Mouse (Mus musculus): Measurements from ENCODE around the gene Lemd2. TPM values are rescaled to one million over a fixed set of nuclear protein-coding genes. Genes with fewer than 3 reads are reported as not detected.

Lemd2 gene
- total RNA-seq, 2 experiments from 2014 or later: 46.0 to 49.5 TPM

- intact Hi-C loops (cut with DNase I): no loop called here
These were observed 34.1 kb downstream of the Lemd2 start for GRCm38 (mm10) chr17:27169952-27170695.

GRCm38 (mm10) chr17:27168569-27168968 is 35.7 kb downstream of the Lemd2 start:
- intact Hi-C loops (cut with DNase I): no loop called here
- no peak for DNase-seq (ENCODE audit: low spot score in 2 of 2)

More at GRCm38 (mm10) chr17:27169952-27170695, 34.1 kb downstream of the Lemd2 start:
- no peak for DNase-seq (ENCODE audit: low spot score in 2 of 2)

GRCm38 (mm10) chr17:27167545-27167944 is 36.7 kb downstream of the Lemd2 start, which contains the start of gene Ip6k3:
TSS of gene Ip6k3 (minus strand) at chr17:27167795.
- no peak for DNase-seq (ENCODE audit: low spot score in 2 of 2)
- intact Hi-C loops (cut with DNase I): no loop called here

- intact Hi-C loops (cut with DNase I): no loop called here
- DNase-seq (ENCODE audit: low spot score in 2 of 2): no peak
These were observed 37.4 kb downstream of the Lemd2 start for GRCm38 (mm10) chr17:27166901-27167300.

- intact Hi-C loops (cut with DNase I): no loop called here
- peak; percentile 71 to 78 for DNase-seq (ENCODE audit: low spot score in 2 of 2)
These were observed 39.1 kb downstream of the Lemd2 start for GRCm38 (mm10) chr17:27165054-27165773.

GRCm38 (mm10) chr17:27160905-27161304 is 43.4 kb downstream of the Lemd2 start:
- intact Hi-C loops (cut with DNase I): no loop called here
- no peak for DNase-seq (ENCODE audit: low spot score in 2 of 2)

GRCm38 (mm10) chr17:27159169-27159568 is 45.1 kb downstream of the Lemd2 start:
- no peak for DNase-seq (ENCODE audit: low spot score in 2 of 2)
- intact Hi-C loops (cut with DNase I): no loop called here

- intact Hi-C loops (cut with DNase I): no loop called here
- no peak for DNase-seq (ENCODE audit: low spot score in 2 of 2)
These were observed 45.8 kb downstream of the Lemd2 start for GRCm38 (mm10) chr17:27158439-27158838.

GRCm38 (mm10) chr17:27155752-27156151 is 48.5 kb downstream of the Lemd2 start:
- intact Hi-C loops (cut with DNase I): no loop called here

GRCm38 (mm10) chr17:27154881-27155280 is 49.4 kb downstream of the Lemd2 start:
- no peak for DNase-seq (ENCODE audit: low spot score in 2 of 2)
- intact Hi-C loops (cut with DNase I): no loop called here

More at GRCm38 (mm10) chr17:27155752-27156151, 48.5 kb downstream of the Lemd2 start:
- DNase-seq (ENCODE audit: low spot score in 2 of 2): no peak

- DNase-seq (ENCODE audit: low spot score in 2 of 2): no peak
These were observed 50.0 kb downstream of the Lemd2 start for GRCm38 (mm10) chr17:27154256-27154655.

GRCm38 (mm10) chr17:27153773-27154193 is 50.5 kb downstream of the Lemd2 start:
- intact Hi-C loops (cut with DNase I): no loop called here
- no peak for DNase-seq (ENCODE audit: low spot score in 2 of 2)

More at GRCm38 (mm10) chr17:27154256-27154655, 50.0 kb downstream of the Lemd2 start:
- intact Hi-C loops (cut with DNase I): no loop called here

GRCm38 (mm10) chr17:27152976-27153723 is 51.1 kb downstream of the Lemd2 start:
- DNase-seq (ENCODE audit: low spot score in 2 of 2): no peak
- intact Hi-C loops (cut with DNase I): no loop called here

GRCm38 (mm10) chr17:27151411-27151810 is 52.9 kb downstream of the Lemd2 start:
- intact Hi-C loops (cut with DNase I): no loop called here
- no peak for DNase-seq (ENCODE audit: low spot score in 2 of 2)

GRCm38 (mm10) chr17:27150871-27151270 is 53.4 kb downstream of the Lemd2 start:
- DNase-seq (ENCODE audit: low spot score in 2 of 2): no peak
- intact Hi-C loops (cut with DNase I): no loop called here

- no peak for DNase-seq (ENCODE audit: low spot score in 2 of 2)
- intact Hi-C loops (cut with DNase I): no loop called here
These were observed 57.8 kb downstream of the Lemd2 start for GRCm38 (mm10) chr17:27146323-27146923.

GRCm38 (mm10) chr17:27144152-27144551 is 60.1 kb downstream of the Lemd2 start:
- intact Hi-C loops (cut with DNase I): no loop called here
- no peak for DNase-seq (ENCODE audit: low spot score in 2 of 2)

GRCm38 (mm10) chr17:27141971-27142450 is 62.3 kb downstream of the Lemd2 start:
- DNase-seq (ENCODE audit: low spot score in 2 of 2): no peak
- intact Hi-C loops (cut with DNase I): no loop called here

GRCm38 (mm10) chr17:27140262-27140661 is 64.0 kb downstream of the Lemd2 start:
- intact Hi-C loops (cut with DNase I): no loop called here
- DNase-seq (ENCODE audit: low spot score in 2 of 2): no peak
